ENCODE assay signal across 18 mouse cellular contexts in genomic region chrX:12002596-12002995, GRCm38 (mm10).
DNase-seq lines count a peak whose midpoint lies in the region; ATAC-seq and TF ChIP-seq lines count a peak whose summit lies in the region.
"Had no signal": no experiment of that assay in that cellular context is flagged by ENCODE, and none has a peak within 500 bp of the region (broad histone marks: within the 10 kb centered on the region; RNA-seq: fewer than 3 reads in every experiment).

No protein-coding gene starts in this region.

- H3K36me3 ChIP-seq in erythroblast, embryonic 14.5 days (ENCODE audit: control insufficient read depth) = peaks cover 5% of the 10 kb centered on the region
- H3K36me3 ChIP-seq in hindbrain, embryonic 10.5 days = no peaks in the 10 kb centered on the region
- no peaks in the 10 kb centered on the region for H3K36me3 ChIP-seq in hindbrain, embryonic 16.5 days (ENCODE audit: control insufficient read depth, insufficient read depth, low read length)
- no peaks in the 10 kb centered on the region for H3K36me3 ChIP-seq in midbrain, embryonic 12.5 days
- no peaks in the 10 kb centered on the region for H3K36me3 ChIP-seq in midbrain, postnatal 0 days (ENCODE audit: insufficient read depth, low read length)
- H3K36me3 ChIP-seq in liver, postnatal 0 days (replicated peaks; ENCODE audit: insufficient read depth, low read length) = no peaks in the 10 kb centered on the region
- H3K36me3 ChIP-seq: embryonic facial prominence, embryonic 15.5 days; forebrain, embryonic 12.5 days; limb, embryonic 13.5 days had no signal

- no peak for ATAC-seq in erythroblast, adult 5-6 weeks (replicated peaks; ENCODE audit: low FRiP score, poor library complexity, severe bottlenecking)
- no peak for ATAC-seq in hindbrain, embryonic 16.5 days
- no peak for ATAC-seq in midbrain, embryonic 12.5 days (ENCODE audit: low FRiP score, low read depth)
- no peak for ATAC-seq in midbrain, postnatal 0 days (ENCODE audit: low FRiP score)
- ATAC-seq in liver, postnatal 0 days = no peak
- ATAC-seq: activated CD4-positive, CD25-positive, alpha-beta regulatory T cell, adult 4 months had no signal

- peak overlapping the region; percentile 67 for H3K4me3 ChIP-seq in erythroblast, embryonic 14.5 days (replicated peaks)
- no peak overlapping the region for H3K4me3 ChIP-seq in hindbrain, embryonic 10.5 days
- no peak overlapping the region for H3K4me3 ChIP-seq in hindbrain, embryonic 16.5 days (ENCODE audit: low read length)
- H3K4me3 ChIP-seq in midbrain, embryonic 12.5 days = no peak overlapping the region
- H3K4me3 ChIP-seq in midbrain, postnatal 0 days (ENCODE audit: low read depth, low read length) = no peak overlapping the region
- H3K4me3 ChIP-seq in liver, postnatal 0 days (ENCODE audit: low read depth, low read length) = no peak overlapping the region
- H3K4me3 ChIP-seq: embryonic facial prominence, embryonic 15.5 days; forebrain, embryonic 12.5 days; heart, adult 2 months; limb, embryonic 13.5 days had no signal

- DNase-seq in hindbrain, embryonic 10.5 days (ENCODE audit: low spot score) = no peak
- DNase-seq in midbrain, postnatal 0 days (ENCODE audit: low spot score) = no peak
- DNase-seq in liver, postnatal 0 days = no peak
- DNase-seq in cerebellum, adult 11 months = no peak
- DNase-seq: adrenal gland, postnatal 10 days; cerebellum, postnatal 25 days; kidney, adult 18-20 months had no signal

- H3K27ac ChIP-seq in hindbrain, embryonic 10.5 days = peak overlapping the region; percentile 77
- H3K27ac ChIP-seq in hindbrain, embryonic 16.5 days (ENCODE audit: low read depth, low read length) = no peak overlapping the region
- 0 out of 2 replicates have a peak overlapping the region, but pooled peaks have one; percentile 74 for H3K27ac ChIP-seq in midbrain, embryonic 12.5 days (replicated peaks)
- H3K27ac ChIP-seq in midbrain, postnatal 0 days (ENCODE audit: low read depth, low read length) = no peak overlapping the region
- peak overlapping the region; percentile 92 for H3K27ac ChIP-seq in liver, postnatal 0 days (ENCODE audit: low read depth)
- H3K27ac ChIP-seq: heart, adult 2 months; kidney, postnatal 0 days had no signal

- H3K9me3 ChIP-seq in erythroblast, embryonic 14.5 days (ENCODE audit: control insufficient read depth, low read length) = no peaks in the 10 kb centered on the region
- no peaks in the 10 kb centered on the region for H3K9me3 ChIP-seq in hindbrain, embryonic 10.5 days
- no peaks in the 10 kb centered on the region for H3K9me3 ChIP-seq in hindbrain, embryonic 16.5 days (ENCODE audit: control insufficient read depth, low read length)
- no peaks in the 10 kb centered on the region for H3K9me3 ChIP-seq in midbrain, embryonic 12.5 days
- H3K9me3 ChIP-seq in midbrain, postnatal 0 days (ENCODE audit: low read length) = no peaks in the 10 kb centered on the region
- no peaks in the 10 kb centered on the region for H3K9me3 ChIP-seq in liver, postnatal 0 days (ENCODE audit: low read length)
- H3K9me3 ChIP-seq: embryonic facial prominence, embryonic 15.5 days; forebrain, embryonic 12.5 days; limb, embryonic 13.5 days had no signal

- 17% methylated on average over 6 of the region's 6 CpGs for WGBS in hindbrain, embryonic 10.5 days
- WGBS in hindbrain, embryonic 16.5 days = 35% methylated on average over 6 of the region's 6 CpGs
- WGBS in midbrain, embryonic 12.5 days = 23% methylated on average over 6 of the region's 6 CpGs
- WGBS in midbrain, postnatal 0 days = 35% methylated on average over 6 of the region's 6 CpGs
- WGBS in liver, postnatal 0 days (ENCODE audit: insufficient replicate concordance) = 32% methylated on average over 6 of the region's 6 CpGs

- no peak for TF ChIP-seq EP300 in liver, postnatal 0 days (IDR thresholded peaks at IDR 0.05; ENCODE audit: low read depth)

- TF ChIP-seq CTCF in midbrain, postnatal 0 days (IDR thresholded peaks at IDR 0.05) = no peak
- no peak for TF ChIP-seq CTCF in liver, postnatal 0 days (IDR thresholded peaks at IDR 0.05; ENCODE audit: low read depth)

- H3K9ac ChIP-seq in hindbrain, embryonic 16.5 days (ENCODE audit: low read depth, low read length) = no peak overlapping the region
- H3K9ac ChIP-seq in midbrain, embryonic 12.5 days (replicated peaks) = no peak overlapping the region
- H3K9ac ChIP-seq in midbrain, postnatal 0 days (replicated peaks; ENCODE audit: low read length, poor library complexity, severe bottlenecking) = no peak overlapping the region
- H3K9ac ChIP-seq in liver, postnatal 0 days (replicated peaks) = peak overlapping the region; percentile 41; the same call in 1 of the 2 replicates
- H3K9ac ChIP-seq: embryonic facial prominence, embryonic 15.5 days; forebrain, embryonic 12.5 days; limb, embryonic 13.5 days had no signal

- peaks cover 94% of the 10 kb centered on the region for H3K4me1 ChIP-seq in erythroblast, embryonic 14.5 days (ENCODE audit: control insufficient read depth)
- H3K4me1 ChIP-seq in hindbrain, embryonic 10.5 days (replicated peaks) = peaks cover 89% of the 10 kb centered on the region
- peaks cover 23% of the 10 kb centered on the region for H3K4me1 ChIP-seq in hindbrain, embryonic 16.5 days (ENCODE audit: control insufficient read depth, insufficient read depth, low read depth, low read length)
- peaks cover 56% of the 10 kb centered on the region for H3K4me1 ChIP-seq in midbrain, embryonic 12.5 days
- no peaks in the 10 kb centered on the region for H3K4me1 ChIP-seq in midbrain, postnatal 0 days (ENCODE audit: insufficient read depth, low read length)
- peaks cover 25% of the 10 kb centered on the region for H3K4me1 ChIP-seq in liver, postnatal 0 days (ENCODE audit: insufficient read depth)

- peaks cover 52% of the 10 kb centered on the region for H3K27me3 ChIP-seq in erythroblast, embryonic 14.5 days (ENCODE audit: control insufficient read depth)
- H3K27me3 ChIP-seq in hindbrain, embryonic 10.5 days (ENCODE audit: insufficient read depth, poor library complexity, severe bottlenecking) = peaks cover 100% of the 10 kb centered on the region
- H3K27me3 ChIP-seq in hindbrain, embryonic 16.5 days (replicated peaks; ENCODE audit: control insufficient read depth, insufficient read depth, low read length) = peaks cover 14% of the 10 kb centered on the region
- H3K27me3 ChIP-seq in midbrain, embryonic 12.5 days = peaks cover 99% of the 10 kb centered on the region
- peaks cover 25% of the 10 kb centered on the region for H3K27me3 ChIP-seq in midbrain, postnatal 0 days (ENCODE audit: insufficient read depth, low read length)
- H3K27me3 ChIP-seq in liver, postnatal 0 days (ENCODE audit: insufficient read depth, low read length) = peaks cover 17% of the 10 kb centered on the region; the same call in 1 of the 2 replicates

- no peak overlapping the region for H3K4me2 ChIP-seq in hindbrain, embryonic 16.5 days (ENCODE audit: low read length)
- H3K4me2 ChIP-seq in midbrain, embryonic 12.5 days (replicated peaks) = no peak overlapping the region
- H3K4me2 ChIP-seq in midbrain, postnatal 0 days (ENCODE audit: low read depth, low read length, poor library complexity, severe bottlenecking) = no peak overlapping the region
- H3K4me2 ChIP-seq in liver, postnatal 0 days (ENCODE audit: low read depth, low read length) = peak overlapping the region; percentile 63
- H3K4me2 ChIP-seq: embryonic facial prominence, embryonic 15.5 days; forebrain, embryonic 12.5 days; midbrain, embryonic 11.5 days had no signal

Comparison
In these comparisons a context has a peak if more than half of its experiments do, and no peak if none do; other contexts are left out.
1. H3K27ac ChIP-seq: peak in hindbrain, embryonic 10.5 days (single experiment), midbrain, embryonic 12.5 days (single experiment) and liver, postnatal 0 days (single experiment); none in hindbrain, embryonic 16.5 days (single experiment) and midbrain, postnatal 0 days (single experiment).